Mouse (Mus musculus) cerebellum, adult 2 months (tissue): ENCODE results near the gene Reep3.

ENCODE experiments used
- CTCF ChIP-seq: fragments of 200-500 bp; IDR thresholded peaks from 2 replicates; pipeline ENCODE4 v1.5.1; 2011; ENCODE audit warnings: low read depth, mild to moderate bottlenecking, control low read depth, low read length, moderate library complexity, borderline replicate concordance; ENCODE audit not compliant: insufficient read depth
- POLR2A ChIP-seq: fragments of 200-500 bp; IDR thresholded peaks from 2 replicates; pipeline ENCODE4 v1.6.1; 2011; ENCODE audit warnings: low read length, control low read depth, borderline replicate concordance; ENCODE audit not compliant: insufficient read depth

DNA sequence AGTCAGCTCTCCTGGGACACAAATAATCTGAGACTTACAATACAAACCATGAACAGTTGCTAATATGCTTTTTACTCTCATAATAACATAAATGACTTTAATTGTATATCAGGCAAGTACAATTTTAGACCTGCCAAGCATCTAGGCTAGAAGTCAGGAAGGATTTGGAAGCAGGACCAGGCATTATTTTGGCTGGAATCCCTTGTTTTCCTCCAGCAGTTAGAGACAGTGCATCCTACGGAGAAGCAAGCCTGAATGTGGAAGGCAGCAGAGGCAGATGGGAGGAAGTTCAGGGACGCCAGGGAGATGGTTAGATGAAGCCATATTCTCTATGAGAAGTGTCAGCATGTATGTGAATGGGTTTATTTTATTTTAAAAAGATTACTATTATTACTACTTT lies 79.4 kb downstream of the Reep3 start:
- TF ChIP-seq POLR2A (no peak), CTCF (no peak)
